Mouse (Mus musculus) layer of hippocampus, adult 11-12 months (tissue): ENCODE measurements around the gene Hgfac.

Experiments
- DNase-seq: peaks from one replicate; pipeline ENCODE4 v3.0.0; 2022; ENCODE audit warnings: low spot score

Hgfac gene

DNA sequence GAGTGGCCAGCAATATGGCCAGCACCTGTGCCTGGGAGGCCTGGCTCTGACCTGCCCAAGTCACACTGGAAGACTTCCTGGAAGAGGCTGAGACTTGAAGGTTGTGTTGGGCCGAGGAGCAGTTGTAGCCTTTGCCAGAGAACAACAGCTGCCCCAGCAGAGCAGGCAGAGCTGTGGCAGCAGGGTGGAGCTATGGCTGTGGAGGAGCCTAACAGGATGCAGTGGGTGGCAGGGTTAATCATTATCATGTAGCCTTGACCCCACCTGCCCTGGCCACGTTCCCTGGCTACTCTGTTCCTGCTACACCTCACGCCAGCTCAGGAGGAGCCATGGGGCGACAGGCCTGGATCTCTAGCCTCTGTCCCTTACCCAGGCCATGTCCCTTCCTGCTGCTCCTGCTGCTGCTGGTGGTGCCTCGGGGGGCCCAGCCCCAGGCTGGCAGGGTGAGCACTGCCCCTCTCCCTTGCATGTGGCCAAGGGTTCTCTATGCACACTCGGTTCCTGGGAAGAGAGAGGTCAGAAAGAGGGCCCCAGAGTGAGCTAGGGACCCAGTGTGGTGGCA lies at the start of gene Hgfac:
TSS of gene Hgfac (plus strand) at position 242 of the 562 bp plus-strand sequence.
- DNase-seq: no peak

DNA sequence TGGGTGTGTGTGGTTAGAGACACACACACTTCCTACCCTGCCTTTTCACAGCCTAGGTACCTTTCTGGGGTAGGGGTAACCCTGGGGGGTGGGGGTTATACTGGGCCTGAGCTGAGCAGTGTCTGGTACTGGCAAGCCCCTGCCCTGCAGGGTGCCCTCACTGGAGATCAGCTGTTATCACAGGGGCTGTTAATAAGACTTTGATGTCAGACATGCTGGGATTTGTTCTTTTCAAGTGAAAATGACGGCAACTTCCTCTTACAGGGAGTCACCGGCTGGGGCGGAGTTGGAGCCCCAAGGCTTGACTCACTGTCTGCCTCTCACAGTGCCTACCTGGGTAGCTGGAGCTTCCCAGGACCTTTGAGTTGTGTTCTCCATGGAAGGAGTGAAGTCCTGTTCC lies 42.6 kb upstream of the Hgfac start:
- DNase-seq: no peak

DNA sequence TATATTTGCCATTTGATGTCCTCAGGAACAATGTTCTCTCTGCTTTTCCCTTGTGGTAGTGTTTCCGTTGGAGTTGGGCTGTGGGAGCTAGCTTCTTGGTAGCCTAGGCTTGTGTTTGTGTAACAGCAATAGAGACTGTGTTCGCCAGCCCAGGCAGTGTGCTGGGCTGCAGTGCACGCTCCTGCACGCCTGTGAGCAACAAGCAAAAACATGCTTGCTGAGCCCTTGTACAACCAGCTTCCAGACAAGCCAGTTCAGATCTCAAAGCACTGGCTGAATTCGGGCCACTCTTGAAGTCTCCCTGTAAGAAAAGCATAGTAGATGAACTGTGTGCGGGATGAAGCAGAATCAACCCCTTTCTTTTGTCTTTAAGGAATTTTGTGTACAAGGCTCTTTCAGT lies 42.0 kb upstream of the Hgfac start:
- DNase-seq: no peak

DNA sequence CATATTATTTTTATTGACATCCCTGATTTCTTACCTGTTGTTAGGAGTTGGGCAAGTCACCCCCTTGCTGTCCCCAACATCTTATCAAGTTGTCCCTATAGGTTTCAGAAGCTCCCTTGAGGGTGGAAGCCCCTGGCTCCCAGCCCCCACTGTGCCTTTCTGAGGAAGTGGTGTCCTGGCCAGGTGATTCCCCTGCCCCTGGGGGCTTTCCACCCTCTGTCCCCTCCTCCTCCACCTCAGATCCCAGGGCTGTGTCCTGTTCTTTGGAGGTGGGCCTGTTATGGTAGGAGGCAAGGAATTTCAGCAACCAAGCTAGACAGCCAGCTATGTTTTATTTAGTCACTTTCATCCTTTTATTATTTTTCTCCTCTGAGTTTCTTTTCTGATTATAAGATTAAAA lies 41.0 kb upstream of the Hgfac start:
- DNase-seq: no peak

DNA sequence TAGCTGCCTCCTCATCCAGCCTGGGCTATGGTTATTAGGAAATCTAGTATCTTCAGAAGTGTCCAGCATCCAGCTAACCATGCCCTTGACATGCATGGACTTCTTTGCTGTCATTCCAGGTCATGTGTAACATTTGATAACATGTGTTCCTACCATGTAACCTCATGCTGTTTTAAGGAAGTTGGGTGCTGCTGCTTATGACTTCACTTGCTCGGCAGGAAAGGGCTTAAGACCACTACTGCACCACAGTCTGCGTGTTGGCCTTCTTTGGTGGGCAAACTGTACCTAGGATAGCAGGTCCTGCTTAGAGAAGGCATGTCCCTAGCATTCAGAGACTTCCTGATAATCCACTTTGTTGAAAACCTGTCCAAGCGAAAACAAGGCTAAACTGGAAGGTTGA lies 40.2 kb upstream of the Hgfac start:
- no peak for DNase-seq

DNA sequence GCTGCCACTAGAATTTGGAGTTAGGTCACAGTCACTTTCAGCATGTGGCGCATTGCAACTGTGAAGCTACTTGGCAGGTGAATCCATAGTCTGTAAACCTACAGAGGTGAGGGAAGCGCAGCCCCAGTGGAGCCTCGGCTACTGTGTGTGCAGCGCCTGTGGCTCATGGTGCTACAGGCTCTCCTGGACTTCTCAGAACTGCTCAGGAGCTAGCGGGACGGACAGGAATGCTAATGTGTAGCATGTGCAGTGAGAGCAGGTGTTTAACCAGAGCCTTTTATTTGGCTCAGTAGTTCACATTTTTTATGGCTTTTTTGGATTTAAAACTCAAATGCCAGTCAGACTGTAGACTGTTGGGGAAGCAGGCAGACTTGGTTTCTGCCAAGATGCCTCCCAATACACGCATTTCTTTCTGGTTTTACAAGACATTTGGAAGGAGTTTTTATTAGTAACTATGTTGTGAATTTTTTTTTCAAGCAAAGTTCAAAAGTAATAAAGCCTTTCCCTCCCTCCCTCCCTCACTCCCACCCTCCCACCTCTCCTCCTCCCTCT lies 37.6 kb upstream of the Hgfac start:
- no peak for DNase-seq

DNA sequence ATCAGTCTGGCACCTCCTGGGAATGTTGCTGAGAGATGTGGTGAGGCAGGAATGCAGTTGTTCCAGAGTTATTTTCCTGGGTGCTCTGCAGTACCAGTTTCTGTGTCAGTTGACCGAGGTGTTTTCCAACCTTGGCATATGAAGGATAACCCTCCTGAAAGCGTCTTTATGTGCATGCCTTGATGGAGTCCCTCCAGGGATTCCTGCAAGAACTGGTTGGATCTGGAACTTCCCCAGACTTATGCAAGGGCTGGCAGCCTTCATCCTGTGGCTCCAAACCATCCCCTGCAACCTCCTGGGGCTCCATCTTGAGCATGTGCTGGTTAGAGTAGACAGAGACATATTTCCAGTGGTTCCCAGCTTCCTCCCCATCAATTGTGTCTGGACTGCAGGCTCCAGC lies 36.5 kb upstream of the Hgfac start:
- DNase-seq: no peak

DNA sequence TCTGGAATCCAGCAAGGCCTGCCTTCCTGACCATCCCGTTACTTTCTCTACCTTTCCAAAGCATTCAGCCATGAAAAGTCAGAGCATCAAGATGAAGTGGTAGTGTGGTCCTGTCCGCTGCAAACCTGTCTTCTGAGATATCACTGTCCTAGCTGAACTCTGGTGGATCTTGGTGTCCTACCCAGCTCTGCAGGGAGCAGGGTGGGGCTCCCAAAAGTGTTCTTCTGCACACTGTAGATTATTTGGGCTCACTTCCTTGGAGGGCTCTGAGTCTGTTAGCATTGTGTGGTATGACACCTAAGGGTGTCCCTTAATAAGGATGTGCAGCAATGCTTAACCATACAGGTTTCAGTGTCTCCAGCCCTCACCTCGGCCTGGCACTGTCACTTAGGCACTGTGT lies 35.6 kb upstream of the Hgfac start:
- DNase-seq: no peak

DNA sequence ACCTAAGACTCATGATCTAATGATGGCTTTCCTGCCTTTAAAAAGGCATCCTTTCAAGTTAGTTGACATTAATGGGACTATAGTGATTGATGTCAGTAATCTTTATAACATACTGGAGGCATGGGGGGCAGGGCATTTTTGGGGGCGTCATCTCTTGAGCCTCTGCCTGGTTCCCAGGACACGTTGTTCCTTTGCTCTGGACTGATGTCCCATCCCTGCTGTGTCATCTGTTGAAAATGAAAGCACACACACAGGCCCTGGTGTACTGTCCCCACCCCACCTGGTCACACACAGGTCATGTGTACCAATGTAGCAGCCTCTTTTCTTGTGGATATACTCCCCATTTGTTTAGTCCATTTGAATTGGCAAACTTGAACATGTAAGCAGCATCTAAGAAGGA lies 34.7 kb upstream of the Hgfac start:
- DNase-seq: no peak

DNA sequence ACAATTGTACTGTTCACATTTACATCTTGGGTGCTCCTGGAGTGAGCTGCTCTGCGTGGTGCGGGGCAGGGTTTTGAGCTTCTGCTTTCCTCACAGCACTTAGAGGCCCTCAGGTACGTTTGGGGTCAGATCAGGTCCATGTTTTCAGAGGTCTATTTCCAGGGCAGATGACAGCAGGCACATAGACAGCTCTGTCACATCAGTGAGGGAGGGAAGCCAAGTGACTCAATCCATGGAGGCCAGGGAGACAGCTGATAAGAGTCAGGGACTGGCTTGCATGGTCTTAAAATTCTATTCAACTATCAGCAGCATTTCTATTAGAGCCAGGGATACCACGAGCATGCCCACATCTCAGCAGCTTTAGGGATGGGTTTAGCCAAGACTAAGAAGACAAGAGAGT lies 32.1 kb upstream of the Hgfac start:
- no peak for DNase-seq

DNA sequence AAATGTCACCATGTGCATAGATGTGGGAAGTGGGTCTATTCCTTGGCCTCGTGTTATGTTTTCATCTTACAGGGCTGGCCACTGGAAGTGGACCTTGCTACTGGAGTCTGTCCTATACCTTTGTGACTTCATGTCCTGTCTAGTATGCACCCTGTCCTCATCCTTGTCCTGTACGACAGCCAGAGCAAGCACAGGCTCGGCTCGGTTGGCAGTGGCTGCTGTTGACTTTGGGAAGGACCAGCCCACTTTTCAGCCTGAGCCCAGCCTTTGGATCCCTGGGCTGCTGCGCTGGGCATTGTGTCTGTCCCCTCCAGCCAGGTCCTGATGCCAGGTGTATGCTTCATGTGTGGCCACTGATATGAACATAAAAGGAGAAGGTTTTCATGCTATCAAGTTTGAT lies 30.7 kb upstream of the Hgfac start:
- DNase-seq: no peak

DNA sequence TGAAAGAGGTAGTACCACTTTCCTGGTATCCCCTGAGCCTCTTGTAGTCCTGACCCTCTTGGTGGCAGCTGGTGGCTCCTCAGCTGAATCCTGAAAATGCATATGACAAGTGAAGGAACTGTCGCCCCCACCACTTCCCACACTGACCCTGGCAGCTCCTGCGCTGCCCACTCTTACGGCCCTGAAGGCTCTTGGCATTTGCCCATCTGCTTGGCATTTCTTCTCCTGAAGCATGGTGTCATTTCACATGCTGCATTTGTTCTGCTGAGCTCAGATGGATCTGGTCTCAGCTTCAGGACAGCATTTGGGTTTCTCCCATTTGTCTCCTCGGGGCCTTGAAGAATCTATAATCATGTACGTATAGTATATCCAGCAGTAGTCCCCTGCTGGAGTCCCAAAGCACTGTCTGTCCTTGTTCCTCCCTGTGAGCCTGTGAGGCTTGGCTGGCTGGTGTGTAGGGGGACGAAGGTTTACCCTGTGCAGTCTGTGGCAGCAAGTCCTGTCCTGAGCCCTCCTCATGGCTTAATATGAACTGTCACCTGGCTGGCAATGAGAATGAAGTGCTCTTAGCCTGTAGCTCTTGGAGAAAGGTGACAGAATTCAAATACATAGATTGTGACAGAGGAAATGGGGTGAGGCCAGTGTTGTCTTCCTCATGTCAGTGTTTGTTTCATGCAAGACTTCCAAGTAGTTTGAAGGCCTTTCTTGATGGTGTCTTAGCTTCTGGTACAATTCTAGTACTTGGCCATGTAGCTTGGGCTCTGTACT lies 30.0 kb upstream of the Hgfac start:
- no peak for DNase-seq

DNA sequence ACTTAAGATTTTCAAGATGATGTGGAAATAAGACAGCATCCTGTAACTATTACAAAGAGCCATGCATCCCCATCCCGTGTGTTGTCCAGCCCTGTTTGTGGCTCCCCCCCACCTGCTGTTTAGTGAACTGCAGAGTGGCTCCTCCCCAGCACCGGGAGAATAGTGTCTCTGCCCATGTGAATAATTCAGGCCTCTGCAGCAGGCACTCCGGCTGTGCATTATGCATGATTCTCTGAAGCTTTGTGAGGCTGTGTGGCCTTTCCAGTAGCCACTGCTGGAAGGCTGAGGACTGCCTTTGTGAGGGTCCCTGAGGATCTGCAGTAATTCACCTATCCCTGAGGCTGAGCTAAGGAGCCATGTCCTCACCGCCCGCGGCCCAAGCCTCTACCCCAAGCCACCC lies 27.3 kb upstream of the Hgfac start:
- DNase-seq: no peak

DNA sequence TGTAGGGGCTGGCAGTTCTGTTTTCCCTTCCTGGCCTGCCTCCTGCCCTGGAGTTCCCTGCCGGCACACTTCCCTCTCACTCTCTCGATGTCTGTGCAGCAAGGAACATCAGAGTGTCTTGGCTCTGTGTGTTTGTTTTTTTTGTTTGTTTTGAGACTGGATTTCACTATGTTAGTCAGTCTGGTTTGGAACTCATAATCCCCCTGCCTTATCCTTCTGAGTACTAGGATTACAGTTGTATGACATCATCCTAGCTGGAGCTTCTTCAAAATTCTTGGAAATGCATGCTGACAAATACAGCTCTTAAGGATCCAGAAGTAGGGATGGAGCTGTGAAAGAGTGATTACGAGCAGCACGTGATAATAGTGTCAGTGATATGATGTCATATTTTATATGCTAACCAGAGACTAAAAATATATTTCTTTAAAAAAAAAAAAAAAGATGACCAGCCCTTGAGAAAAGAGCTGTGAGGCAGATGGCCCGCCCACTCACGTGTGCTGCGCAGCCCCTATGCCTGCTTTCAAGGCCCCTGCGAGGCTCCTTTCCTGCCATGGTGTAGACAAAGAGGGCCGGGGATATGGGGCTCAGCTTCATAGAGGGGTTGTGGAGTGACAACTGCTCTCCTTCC lies 21.5 kb upstream of the Hgfac start:
- peak; percentile 31 for DNase-seq

DNA sequence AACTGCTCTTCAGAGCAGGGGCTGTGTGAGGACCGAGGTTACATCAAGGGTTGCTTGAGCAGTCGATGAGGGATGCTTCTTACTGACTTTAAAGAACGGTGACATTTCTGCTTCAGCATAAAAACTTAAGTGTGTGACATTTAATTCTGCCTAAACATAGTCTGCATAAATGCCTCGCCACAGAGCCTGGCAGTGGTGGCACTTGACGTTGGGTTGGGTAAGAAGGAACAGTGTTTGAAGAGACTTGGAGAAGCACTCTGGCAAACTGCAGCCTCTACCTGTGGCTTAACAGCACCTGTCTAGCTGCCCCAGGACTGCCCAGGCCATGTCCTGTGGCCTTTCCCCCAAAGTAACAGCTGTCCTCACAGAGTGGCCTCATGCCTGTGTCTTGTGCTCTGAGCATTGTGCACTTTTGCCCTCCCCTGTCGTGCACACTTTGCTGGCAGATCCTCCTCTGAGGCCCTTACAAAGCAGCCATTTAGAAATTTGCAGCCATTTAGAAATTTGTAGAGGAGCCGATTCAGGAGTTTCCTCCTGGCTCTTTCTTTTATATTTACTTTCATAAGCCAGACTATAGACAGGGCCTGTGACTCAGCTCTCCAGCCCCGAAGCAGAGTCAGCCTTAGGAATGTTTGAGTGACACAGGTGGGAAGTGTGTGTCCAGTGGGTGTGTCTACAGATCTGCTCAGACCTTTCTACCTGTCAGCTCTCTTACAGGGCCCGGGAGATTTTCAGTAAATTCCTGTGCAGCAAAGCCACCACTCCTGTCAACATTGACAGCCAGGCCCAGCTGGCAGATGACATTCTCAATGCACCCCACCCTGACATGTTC lies 20.7 kb upstream of the Hgfac start:
- no peak for DNase-seq

DNA sequence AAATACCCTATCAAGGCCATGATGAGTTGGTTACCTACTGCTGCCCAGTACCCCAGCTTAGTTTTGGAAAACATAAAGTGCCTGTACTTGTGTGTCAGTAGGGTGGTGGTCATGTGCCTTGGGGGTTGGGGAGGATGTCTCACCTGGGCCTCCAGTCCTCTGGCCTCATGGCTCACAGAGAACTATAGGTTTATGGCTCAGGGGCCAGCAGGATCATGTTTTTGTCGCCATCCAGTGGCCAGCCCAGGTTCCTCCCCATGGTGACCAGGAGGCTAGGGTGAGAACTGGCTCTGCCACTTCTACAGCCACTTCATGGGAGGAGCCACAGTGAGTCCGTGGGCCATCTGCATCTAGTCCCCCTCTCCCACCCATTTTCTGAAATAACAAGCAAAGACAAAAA lies 16.3 kb upstream of the Hgfac start:
- DNase-seq: peak; percentile 52

DNA sequence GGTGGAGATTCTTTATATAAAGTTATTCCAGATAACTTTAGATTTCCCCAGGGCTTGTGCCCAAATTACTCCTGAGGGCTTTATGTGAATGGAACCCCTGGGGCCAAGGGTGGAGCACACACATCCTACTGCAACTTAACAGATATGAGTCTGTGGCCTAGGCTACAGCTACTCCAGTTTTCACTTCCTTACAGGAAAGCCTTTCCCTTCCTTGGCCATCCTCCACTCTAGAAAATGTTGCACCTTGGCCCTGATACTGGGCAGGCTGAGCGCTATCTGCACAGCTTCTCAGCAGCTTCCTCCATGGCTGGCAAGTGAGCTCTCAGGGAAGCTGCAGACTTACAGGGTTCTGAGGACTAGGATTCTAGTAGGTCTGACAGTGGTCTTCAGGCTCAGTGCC lies 12.0 kb upstream of the Hgfac start:
- DNase-seq: no peak

DNA sequence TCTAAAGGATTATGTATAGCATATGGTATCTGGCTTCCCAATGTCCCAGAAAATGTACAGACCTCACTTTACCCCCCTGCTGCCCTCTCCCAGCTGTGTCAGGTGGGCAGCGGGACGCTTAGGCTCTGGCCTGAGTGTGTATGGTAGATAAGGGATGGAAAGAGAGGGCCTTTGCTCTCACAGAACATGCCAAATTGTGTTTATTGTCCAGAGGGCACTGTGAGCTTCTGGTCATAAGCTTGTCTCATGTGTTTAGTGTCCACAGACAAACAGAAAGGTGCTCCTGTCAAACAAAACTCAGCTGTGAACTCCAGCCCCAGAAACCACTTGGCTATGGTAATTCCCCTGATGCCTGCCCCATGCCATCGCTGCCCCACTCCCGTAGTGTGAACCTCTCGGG lies 11.6 kb upstream of the Hgfac start:
- no peak for DNase-seq

DNA sequence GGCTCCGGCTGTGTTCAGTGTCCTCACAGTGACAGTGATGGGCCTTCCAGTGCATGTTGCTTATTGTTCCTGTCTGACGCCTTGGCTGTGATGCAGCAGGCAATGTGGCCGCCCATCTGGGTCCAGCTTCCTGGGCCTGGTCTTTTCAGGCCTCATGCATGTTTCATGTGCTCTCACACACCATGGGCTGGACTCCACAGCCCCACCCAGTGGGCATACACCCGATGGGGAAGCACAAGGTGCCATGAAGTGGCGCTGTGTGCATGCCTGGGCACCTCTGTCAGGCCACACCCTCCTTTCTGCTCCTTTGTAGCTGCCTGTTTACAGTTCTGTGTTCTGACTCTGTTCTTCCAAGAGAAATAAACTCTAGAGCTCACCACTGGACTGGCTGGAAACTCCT lies 8.2 kb upstream of the Hgfac start:
- DNase-seq: no peak

DNA sequence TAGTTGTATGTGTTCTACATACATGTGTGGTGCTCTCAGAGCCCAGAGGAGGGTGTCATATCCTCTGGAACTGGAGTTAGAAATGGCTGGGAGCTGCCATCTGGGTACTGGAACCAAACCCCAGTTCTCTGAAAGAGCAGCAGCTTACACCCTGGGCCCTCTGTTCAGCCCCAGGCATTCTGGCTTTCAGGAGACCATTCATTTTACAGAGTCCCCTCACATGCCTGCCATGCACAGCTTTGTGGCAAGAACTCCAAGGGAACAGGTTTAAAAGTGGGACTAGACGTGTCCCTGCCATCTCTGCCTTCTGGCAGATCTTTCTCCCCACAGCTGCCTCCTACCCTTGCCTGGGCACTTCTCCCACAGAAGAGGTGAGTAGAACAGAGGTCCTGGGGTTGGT lies 7.7 kb upstream of the Hgfac start:
- DNase-seq: no peak

DNA sequence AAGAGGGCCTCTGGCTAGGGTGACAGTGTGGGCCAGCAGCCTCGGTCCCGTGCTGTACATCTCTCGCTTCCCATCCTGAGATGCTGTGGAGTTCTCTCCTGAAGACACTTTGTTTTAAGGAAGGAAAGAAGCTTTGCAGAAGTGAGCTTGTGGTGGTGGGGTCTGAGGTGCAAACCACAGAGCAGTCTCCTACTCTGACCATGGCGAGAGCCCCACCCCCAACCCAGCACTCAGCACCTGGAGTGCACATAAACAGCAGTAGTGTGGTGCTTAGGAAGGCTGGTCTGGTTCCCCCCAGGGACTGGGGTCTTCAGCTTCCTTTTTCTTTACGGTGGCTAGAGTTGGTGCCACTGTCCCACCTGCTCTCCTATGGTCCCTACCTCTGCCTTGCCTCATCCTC lies 6.2 kb upstream of the Hgfac start:
- no peak for DNase-seq

DNA sequence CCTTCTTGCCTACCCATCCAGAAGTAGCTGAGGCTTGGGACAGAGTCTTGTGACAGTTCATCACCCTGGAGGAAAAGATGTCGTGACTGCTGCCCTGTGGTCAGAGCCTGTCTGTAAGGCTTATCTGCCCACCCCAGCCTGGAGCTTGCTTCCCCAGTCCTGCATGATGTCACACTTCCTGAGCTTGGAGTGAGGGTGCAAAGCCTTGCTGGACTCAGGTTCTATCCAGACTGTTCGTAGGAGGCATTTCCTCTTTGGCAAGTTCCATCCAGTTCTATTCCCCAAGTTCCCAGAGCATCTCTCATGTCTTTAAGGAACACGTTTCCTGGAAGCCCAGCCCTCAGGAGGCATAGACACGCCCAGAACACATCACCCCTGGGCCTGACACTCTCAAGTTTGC lies 5.5 kb upstream of the Hgfac start:
- no peak for DNase-seq

DNA sequence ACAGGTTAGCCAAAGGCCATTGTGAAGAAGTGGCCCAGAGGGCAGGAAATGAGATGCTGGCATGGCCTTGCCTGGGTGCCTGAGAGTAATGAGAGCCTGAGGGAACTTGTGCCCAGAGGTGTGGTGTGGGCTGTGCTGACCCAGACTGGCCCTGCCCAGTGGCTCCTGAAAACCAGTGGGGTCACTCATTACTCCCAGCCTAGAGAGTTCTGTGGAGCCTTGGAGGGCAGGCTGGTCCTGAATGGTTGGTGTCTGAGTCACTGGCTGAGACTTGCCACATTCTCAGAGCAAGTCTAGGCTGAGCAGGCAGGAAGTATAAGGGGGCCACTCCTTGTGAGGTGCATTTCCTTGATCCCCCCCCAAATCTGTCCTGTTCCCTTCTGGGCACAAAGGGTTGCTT lies 3.9 kb upstream of the Hgfac start:
- no peak for DNase-seq
